Mouse (Mus musculus): ENCODE measurements at regions not wholly inside any gene's neighbourhood (a gene's known extent, or its start where the extent isn't known, plus 50 kb on each side); places are given as distances from the start of the nearest gene placed in this dataset.

GRCm38 (mm10) chr10:16600551-16601224 is 1122.3 kb upstream of the Cited2 start:
- Histone ChIP-seq H3K4me1 (replicated peaks) (no peaks in the 10 kb centered on the region), H3K27me3 (no peaks in the 10 kb centered on the region), H3K9me3 (no peaks in the 10 kb centered on the region), H3K4me2 (replicated peaks) (no peak overlapping the region), H3K9ac (replicated peaks) (no peak overlapping the region), H3K4me3 (replicated peaks) (no peak overlapping the region), H3K27ac (no peak overlapping the region), H3K36me3 (no peaks in the 10 kb centered on the region)
- ATAC-seq = no peak
- WGBS = 90% methylated on average over 10 of the region's 10 CpGs

GRCm38 (mm10) chr10:16601225-16601595 is 1121.8 kb upstream of the Cited2 start:
- Histone ChIP-seq H3K4me3 (replicated peaks) (no peak overlapping the region), H3K9ac (replicated peaks) (no peak overlapping the region), H3K9me3 (no peaks in the 10 kb centered on the region), H3K27ac (no peak overlapping the region), H3K27me3 (no peaks in the 10 kb centered on the region), H3K36me3 (no peaks in the 10 kb centered on the region), H3K4me2 (replicated peaks) (no peak overlapping the region), H3K4me1 (replicated peaks) (no peaks in the 10 kb centered on the region)
- WGBS = 59% methylated on average over 1 of the region's 1 CpGs
- ATAC-seq = no peak

- H3K4me1 ChIP-seq (replicated peaks) = no peaks in the 10 kb centered on the region
- H3K9me3 ChIP-seq = no peaks in the 10 kb centered on the region
- no peak for ATAC-seq
- no peak overlapping the region for H3K4me2 ChIP-seq (replicated peaks)
- H3K27me3 ChIP-seq = no peaks in the 10 kb centered on the region
- WGBS = 85% methylated on average over 3 of the region's 3 CpGs
- no peaks in the 10 kb centered on the region for H3K36me3 ChIP-seq
- H3K9ac ChIP-seq (replicated peaks) = no peak overlapping the region
- H3K4me3 ChIP-seq (replicated peaks) = no peak overlapping the region
- no peak overlapping the region for H3K27ac ChIP-seq
Measured at GRCm38 (mm10) chr10:16608339-16608738, 1114.7 kb upstream of the Cited2 start.

- Histone ChIP-seq H3K9me3 (no peaks in the 10 kb centered on the region; the same call in 1 of the 2 replicates), H3K27ac (no peak overlapping the region), H3K9ac (replicated peaks) (no peak overlapping the region), H3K4me2 (replicated peaks) (no peak overlapping the region), H3K4me1 (replicated peaks) (no peaks in the 10 kb centered on the region), H3K27me3 (no peaks in the 10 kb centered on the region), H3K4me3 (replicated peaks) (no peak overlapping the region), H3K36me3 (no peaks in the 10 kb centered on the region)
- WGBS = 95% methylated on average over 2 of the region's 2 CpGs
- no peak for ATAC-seq
Measured at GRCm38 (mm10) chr10:16618752-16619151, 1104.3 kb upstream of the Cited2 start.

GRCm38 (mm10) chr10:16619584-16619983 is 1103.4 kb upstream of the Cited2 start:
- H3K4me3 ChIP-seq (replicated peaks) = no peak overlapping the region
- no peak overlapping the region for H3K4me2 ChIP-seq (replicated peaks)
- H3K9ac ChIP-seq (replicated peaks) = no peak overlapping the region
- H3K36me3 ChIP-seq = no peaks in the 10 kb centered on the region
- no peaks in the 10 kb centered on the region for H3K27me3 ChIP-seq
- ATAC-seq = no peak
- no peaks in the 10 kb centered on the region; the same call in 1 of the 2 replicates for H3K9me3 ChIP-seq
- no peaks in the 10 kb centered on the region for H3K4me1 ChIP-seq (replicated peaks)
- WGBS = 85% methylated on average over 2 of the region's 2 CpGs
- H3K27ac ChIP-seq = no peak overlapping the region

- WGBS = 60% methylated on average over 6 of the region's 6 CpGs
- no peak overlapping the region for H3K4me3 ChIP-seq (replicated peaks)
Measured at GRCm38 (mm10) chr10:16620804-16621559, 1102.0 kb upstream of the Cited2 start.

GRCm38 (mm10) chr10:16622821-16623220 is 1100.2 kb upstream of the Cited2 start:
- no peak for ATAC-seq
- H3K27ac ChIP-seq = no peak overlapping the region
- H3K4me3 ChIP-seq (replicated peaks) = no peak overlapping the region
- no peaks in the 10 kb centered on the region for H3K27me3 ChIP-seq
- no peaks in the 10 kb centered on the region for H3K9me3 ChIP-seq
- H3K4me1 ChIP-seq (replicated peaks) = no peaks in the 10 kb centered on the region
- H3K9ac ChIP-seq (replicated peaks) = no peak overlapping the region
- H3K4me2 ChIP-seq (replicated peaks) = no peak overlapping the region
- H3K36me3 ChIP-seq = no peaks in the 10 kb centered on the region
- WGBS = 93% methylated on average over 3 of the region's 3 CpGs

More at GRCm38 (mm10) chr10:16620804-16621559, 1102.0 kb upstream of the Cited2 start:
- Histone ChIP-seq H3K27me3 (no peaks in the 10 kb centered on the region), H3K36me3 (no peaks in the 10 kb centered on the region), H3K4me2 (replicated peaks) (no peak overlapping the region), H3K9me3 (no peaks in the 10 kb centered on the region; the same call in 1 of the 2 replicates), H3K27ac (no peak overlapping the region), H3K9ac (replicated peaks) (no peak overlapping the region), H3K4me1 (replicated peaks) (no peaks in the 10 kb centered on the region)
- ATAC-seq = no peak

- Histone ChIP-seq H3K9me3 (no peaks in the 10 kb centered on the region), H3K27ac (no peak overlapping the region), H3K4me2 (replicated peaks) (no peak overlapping the region), H3K36me3 (no peaks in the 10 kb centered on the region), H3K27me3 (no peaks in the 10 kb centered on the region), H3K4me3 (replicated peaks) (no peak overlapping the region), H3K9ac (replicated peaks) (no peak overlapping the region), H3K4me1 (replicated peaks) (peaks cover 3% of the 10 kb centered on the region; the same call in 1 of the 2 replicates)
- ATAC-seq = no peak
- 94% methylated on average over 2 of the region's 2 CpGs for WGBS
Measured at GRCm38 (mm10) chr10:16633236-16633635, 1089.8 kb upstream of the Cited2 start.

- ATAC-seq = no peak
- H3K27ac ChIP-seq = no peak overlapping the region
- peaks cover 3% of the 10 kb centered on the region; the same call in 1 of the 2 replicates for H3K4me1 ChIP-seq (replicated peaks)
- H3K27me3 ChIP-seq = no peaks in the 10 kb centered on the region
- no peaks in the 10 kb centered on the region for H3K36me3 ChIP-seq
- H3K9ac ChIP-seq (replicated peaks) = no peak overlapping the region
- H3K9me3 ChIP-seq = no peaks in the 10 kb centered on the region
- no peak overlapping the region for H3K4me3 ChIP-seq (replicated peaks)
- no peak overlapping the region for H3K4me2 ChIP-seq (replicated peaks)
- WGBS = 79% methylated on average over 2 of the region's 2 CpGs
Measured at GRCm38 (mm10) chr10:16635463-16635862, 1087.6 kb upstream of the Cited2 start.

GRCm38 (mm10) chr10:16637006-16637405 is 1086.0 kb upstream of the Cited2 start:
- H3K4me1 ChIP-seq (replicated peaks) = peaks cover 3% of the 10 kb centered on the region; the same call in 1 of the 2 replicates
- H3K27me3 ChIP-seq = no peaks in the 10 kb centered on the region
- no peak overlapping the region for H3K27ac ChIP-seq
- H3K9ac ChIP-seq (replicated peaks) = no peak overlapping the region
- no peak for ATAC-seq
- no peak overlapping the region for H3K4me3 ChIP-seq (replicated peaks)
- no peaks in the 10 kb centered on the region for H3K9me3 ChIP-seq
- no peak overlapping the region for H3K4me2 ChIP-seq (replicated peaks)
- H3K36me3 ChIP-seq = no peaks in the 10 kb centered on the region

- ATAC-seq = no peak
- Histone ChIP-seq H3K4me3 (replicated peaks) (no peak overlapping the region), H3K27ac (no peak overlapping the region), H3K9me3 (no peaks in the 10 kb centered on the region), H3K27me3 (no peaks in the 10 kb centered on the region), H3K9ac (replicated peaks) (no peak overlapping the region), H3K4me1 (replicated peaks) (peaks cover 3% of the 10 kb centered on the region; the same call in 1 of the 2 replicates), H3K4me2 (replicated peaks) (no peak overlapping the region), H3K36me3 (no peaks in the 10 kb centered on the region)
- WGBS = 18% methylated on average over 2 of the region's 2 CpGs
Measured at GRCm38 (mm10) chr10:16638111-16638510, 1084.9 kb upstream of the Cited2 start.

- Histone ChIP-seq H3K4me2 (replicated peaks) (no peak overlapping the region), H3K36me3 (no peaks in the 10 kb centered on the region), H3K27me3 (no peaks in the 10 kb centered on the region), H3K27ac (no peak overlapping the region), H3K4me3 (replicated peaks) (no peak overlapping the region), H3K9me3 (0 out of 2 replicates have a peak, but pooled peaks cover 4% of the 10 kb centered on the region), H3K4me1 (replicated peaks) (peaks cover 3% of the 10 kb centered on the region; the same call in 1 of the 2 replicates), H3K9ac (replicated peaks) (no peak overlapping the region)
- no peak for ATAC-seq
- WGBS = 42% methylated on average over 4 of the region's 4 CpGs
Measured at GRCm38 (mm10) chr10:16640136-16640535, 1082.9 kb upstream of the Cited2 start.
